22 mouse cellular contexts compared by ENCODE assay signal in genomic region chr7:4927711-4928110, GRCm38 (mm10). TPM values are rescaled to one million over a fixed set of nuclear protein-coding genes. Genes with fewer than 3 reads are reported as not detected.
DNase-seq lines count a peak whose midpoint lies in the region; ATAC-seq and TF ChIP-seq lines count a peak whose summit lies in the region.
"Had no signal": no experiment of that assay in that cellular context is flagged by ENCODE, and none has a peak within 500 bp of the region (broad histone marks: within the 10 kb centered on the region; RNA-seq: fewer than 3 reads in every experiment).

No protein-coding gene starts in this region.

- H3K4me2 ChIP-seq in limb, embryonic 13.5 days (replicated peaks) = peak overlapping the region; percentile 87
- peak overlapping the region; percentile 28 for H3K4me2 ChIP-seq in stomach, embryonic 15.5 days
- H3K4me2 ChIP-seq: embryonic facial prominence, embryonic 13.5 days; hindbrain, embryonic 14.5 days; midbrain, embryonic 11.5 days had no signal

- ATAC-seq in limb, embryonic 13.5 days (ENCODE audit: low FRiP score, low read depth) = no peak
- no peak for ATAC-seq in stomach, embryonic 15.5 days (ENCODE audit: insufficient read depth, low FRiP score, low read depth)
- ATAC-seq: forebrain, embryonic 14.5 days had no signal

- 0 out of 2 replicates have a peak overlapping the region, but pooled peaks have one; percentile 0 for H3K9ac ChIP-seq in limb, embryonic 13.5 days
- no peak overlapping the region for H3K9ac ChIP-seq in stomach, embryonic 15.5 days
- H3K9ac ChIP-seq: embryonic facial prominence, embryonic 13.5 days; hindbrain, embryonic 14.5 days had no signal

- H3K4me1 ChIP-seq in lung, adult 2 months (ENCODE audit: control insufficient read depth, insufficient read depth, low read length) = peaks cover 3% of the 10 kb centered on the region; the same call in 1 of the 2 replicates
- H3K4me1 ChIP-seq in limb, embryonic 13.5 days = peaks cover 53% of the 10 kb centered on the region
- peaks cover 41% of the 10 kb centered on the region for H3K4me1 ChIP-seq in stomach, embryonic 15.5 days

- TF ChIP-seq CTCF in gastrocnemius, adult 2 months (IDR thresholded peaks at IDR 0.05) = no peak
- TF ChIP-seq CTCF in lung, adult 2 months (IDR thresholded peaks at IDR 0.05; ENCODE audit: insufficient read depth, low read length) = no peak

- no peak for TF ChIP-seq POLR2A in lung, adult 2 months (IDR thresholded peaks at IDR 0.05; ENCODE audit: borderline replicate concordance, extremely low read depth, low read depth, low read length)

- peak overlapping the region; percentile 57 for H3K4me3 ChIP-seq in gastrocnemius, adult 2 months
- H3K4me3 ChIP-seq in lung, adult 2 months (replicated peaks; ENCODE audit: extremely low read depth, low read depth, low read length) = peak overlapping the region; percentile 38
- H3K4me3 ChIP-seq in limb, embryonic 13.5 days = no peak overlapping the region
- no peak overlapping the region for H3K4me3 ChIP-seq in stomach, embryonic 15.5 days (replicated peaks)
- H3K4me3 ChIP-seq: embryonic facial prominence, embryonic 13.5 days had no signal

- intact Hi-C loops in gastrocnemius, adult 2 months (cut with DNase I) = no loop called here

- H3K27ac ChIP-seq in gastrocnemius, adult 2 months = peak overlapping the region; percentile 86
- H3K27ac ChIP-seq in limb, embryonic 13.5 days = peak overlapping the region; percentile 94; the same call in 1 of the 2 replicates
- no peak overlapping the region for H3K27ac ChIP-seq in stomach, embryonic 15.5 days
- H3K27ac ChIP-seq: embryonic facial prominence, embryonic 13.5 days; hindbrain, embryonic 14.5 days had no signal

- no peaks in the 10 kb centered on the region for H3K9me3 ChIP-seq in limb, embryonic 13.5 days
- no peaks in the 10 kb centered on the region for H3K9me3 ChIP-seq in stomach, embryonic 15.5 days
- H3K9me3 ChIP-seq: embryonic facial prominence, embryonic 13.5 days had no signal

- DNase-seq in gastrocnemius, adult 2 months = no peak
- no peak for DNase-seq in gastrocnemius, adult 8-10 months (ENCODE audit: low spot score in 2 of 2)
- no peak for DNase-seq in lung, adult 2 months
- DNase-seq in lung, postnatal 14 days = no peak
- no peak for DNase-seq in layer of hippocampus, postnatal 25 days (ENCODE audit: extremely low spot score in 1 of 2, low spot score in 1 of 2)
- DNase-seq in cerebellum, postnatal 36 days = no peak
- DNase-seq: adrenal gland, postnatal 25 days; kidney, postnatal 36 days; right cerebral cortex, adult 18-20 months; spleen, adult 18-20 months; thymus, postnatal 36 days had no signal

- H3K36me3 ChIP-seq in limb, embryonic 13.5 days = no peaks in the 10 kb centered on the region
- no peaks in the 10 kb centered on the region for H3K36me3 ChIP-seq in stomach, embryonic 15.5 days
- H3K36me3 ChIP-seq: embryonic facial prominence, embryonic 13.5 days had no signal

- H3K27me3 ChIP-seq in limb, embryonic 13.5 days = no peaks in the 10 kb centered on the region
- H3K27me3 ChIP-seq in stomach, embryonic 15.5 days (replicated peaks) = no peaks in the 10 kb centered on the region
- H3K27me3 ChIP-seq: CH12.LX; embryonic facial prominence, embryonic 13.5 days had no signal

- WGBS in lung, adult 2 months = 48% methylated on average over 8 of the region's 8 CpGs
- WGBS in limb, embryonic 13.5 days = 53% methylated on average over 8 of the region's 8 CpGs
- 43% methylated on average over 8 of the region's 8 CpGs for WGBS in stomach, embryonic 15.5 days

RNA-seq across cellular contexts. Expression of gene Ssc5d, which starts 2.1 kb away (rescaled TPM):
- 1 to 10 TPM; 4.3 to 8.7 TPM for total RNA-seq in gastrocnemius, adult 2 months (2021)
- 1 to 10 TPM; 1.9 to 4.6 (median 2.5) TPM for total RNA-seq in gastrocnemius, adult 8-10 months (2022)
- 7.5 and 8.0 TPM in 2 replicates for polyA plus RNA-seq in lung, adult 2 months (2012; rRNA removed)
- 6.4 and 8.1 TPM in 2 replicates for polyA plus RNA-seq in limb, embryonic 13.5 days (2015; fragmentation: Nextera tagmentation; extraction: Ambion mirVana)
- polyA plus RNA-seq in stomach, embryonic 15.5 days (2015; fragmentation: Nextera tagmentation; extraction: Ambion mirVana) = 2.1 and 3.5 TPM in 2 replicates
- total RNA-seq in layer of hippocampus, postnatal 25 days (2021) = 1 to 10 TPM; 1.4 to 2.3 TPM

RNA-seq across cellular contexts. Expression of gene Nat14, which starts 5.9 kb away (rescaled TPM):
- total RNA-seq in gastrocnemius, adult 2 months (2021) = 1 to 10 TPM; 2.7 to 5.9 TPM
- total RNA-seq in gastrocnemius, adult 8-10 months (2022) = 1 to 10 TPM; 4.2 to 5.2 (median 4.6) TPM
- polyA plus RNA-seq in lung, adult 2 months (2012; rRNA removed) = 7.1 and 7.6 TPM in 2 replicates
- polyA plus RNA-seq in limb, embryonic 13.5 days (2015; fragmentation: Nextera tagmentation; extraction: Ambion mirVana) = 3.1 and 3.3 TPM in 2 replicates
- polyA plus RNA-seq in stomach, embryonic 15.5 days (2015; fragmentation: Nextera tagmentation; extraction: Ambion mirVana) = 4.3 and 4.5 TPM in 2 replicates
- 100 to 1,000 TPM; 109 to 112 TPM for total RNA-seq in layer of hippocampus, postnatal 25 days (2021)
- total RNA-seq: granulocyte monocyte progenitor cell, adult 5-6 weeks had no signal

RNA-seq across cellular contexts. Expression of gene Zfp628, which starts 12.7 kb away (rescaled TPM):
- total RNA-seq in gastrocnemius, adult 2 months (2021) = 10 to 100 TPM in 1 of 2 experiments, 1 to 10 TPM in 1; 8.5 to 10.7 TPM
- 10 to 100 TPM in 2 of 4 experiments, 1 to 10 TPM in 2; 8.3 to 10.7 (median 9.7) TPM for total RNA-seq in gastrocnemius, adult 8-10 months (2022)
- 20.6 and 24.7 TPM in 2 replicates for polyA plus RNA-seq in lung, adult 2 months (2012; rRNA removed)
- polyA plus RNA-seq in limb, embryonic 13.5 days (2015; fragmentation: Nextera tagmentation; extraction: Ambion mirVana) = 4.2 and 4.3 TPM in 2 replicates
- polyA plus RNA-seq in stomach, embryonic 15.5 days (2015; fragmentation: Nextera tagmentation; extraction: Ambion mirVana) = 3.3 TPM in 2 replicates
- total RNA-seq in layer of hippocampus, postnatal 25 days (2021) = 10 to 100 TPM; 13.4 to 14.3 TPM

RNA-seq across cellular contexts. Expression of gene Gm36210, which starts 21.4 kb away (rescaled TPM):
- under 1 TPM; 0.17 to 0.38 TPM for total RNA-seq in gastrocnemius, adult 2 months (2021)
- under 1 TPM in 3 of 4 experiments, not detected in 1; 0.29 to 0.81 (median 0.48) TPM for total RNA-seq in gastrocnemius, adult 8-10 months (2022)
- 0.15 and 0.20 TPM in 2 replicates for polyA plus RNA-seq in lung, adult 2 months (2012; rRNA removed)
- not detected in 2 replicates for polyA plus RNA-seq in limb, embryonic 13.5 days (2015; fragmentation: Nextera tagmentation; extraction: Ambion mirVana)
- not detected in 2 replicates for polyA plus RNA-seq in stomach, embryonic 15.5 days (2015; fragmentation: Nextera tagmentation; extraction: Ambion mirVana)
- under 1 TPM; 0.27 to 0.38 TPM for total RNA-seq in layer of hippocampus, postnatal 25 days (2021)
- total RNA-seq: adrenal gland, postnatal 25 days; CH12.LX; granulocyte monocyte progenitor cell, adult 5-6 weeks had no signal
- polyA plus RNA-seq: liver, embryonic 16.5 days; midbrain, embryonic 11.5 days had no signal

RNA-seq across cellular contexts. Expression of gene Sbk2, which starts 36.5 kb away (rescaled TPM):
- 10 to 100 TPM; 36.7 to 77.0 TPM for total RNA-seq in gastrocnemius, adult 2 months (2021)
- 10 to 100 TPM; 55.4 to 88.7 (median 62.8) TPM for total RNA-seq in gastrocnemius, adult 8-10 months (2022)
- 5.6 and 24.2 TPM in 2 replicates for polyA plus RNA-seq in lung, adult 2 months (2012; rRNA removed)
- 0.38 and 0.92 TPM in 2 replicates for polyA plus RNA-seq in limb, embryonic 13.5 days (2015; fragmentation: Nextera tagmentation; extraction: Ambion mirVana)
- polyA plus RNA-seq in stomach, embryonic 15.5 days (2015; fragmentation: Nextera tagmentation; extraction: Ambion mirVana) = 0.22 and 0.30 TPM in 2 replicates
- total RNA-seq in layer of hippocampus, postnatal 25 days (2021) = under 1 TPM in 1 of 2 experiments, not detected in 1; 0.59 TPM
- total RNA-seq: granulocyte monocyte progenitor cell, adult 5-6 weeks; layer of hippocampus, postnatal 10 days; left cerebral cortex, postnatal 25 days had no signal
- polyA plus RNA-seq: embryonic facial prominence, embryonic 13.5 days; forebrain, embryonic 14.5 days; hindbrain, embryonic 14.5 days; liver, embryonic 16.5 days; midbrain, embryonic 11.5 days had no signal

Comparison
In these comparisons a context has a peak if more than half of its experiments do, and no peak if none do; other contexts are left out.
1. H3K4me3 ChIP-seq: peak in gastrocnemius, adult 2 months (single experiment) and lung, adult 2 months (single experiment); none in limb, embryonic 13.5 days (single experiment) and stomach, embryonic 15.5 days (single experiment).
2. RNA of gene Nat14, which starts 5.9 kb away (total RNA-seq): 109 to 112 TPM in layer of hippocampus, postnatal 25 days; 2.7 to 5.9 TPM in gastrocnemius, adult 2 months and 4.2 to 5.2 TPM in gastrocnemius, adult 8-10 months; every median in the first group is over 10 times any median in the second.